Mouse (Mus musculus): Measurements from ENCODE around the gene Snrpa. TPM values are rescaled to one million over a fixed set of nuclear protein-coding genes. Genes with fewer than 3 reads are reported as not detected.

Snrpa gene
- polyA plus RNA-seq, 1 experiment from 2014 or later, result 254 TPM

- H3K4me1 ChIP-seq, result peaks cover 50% of the 10 kb centered on the region
- 3% methylated on average over 10 of the region's 10 CpGs for WGBS
Measured at GRCm38 (mm10) chr7:27227676-27228075, 31.6 kb upstream of the Snrpa start.

GRCm38 (mm10) chr7:27227276-27227675, 31.2 kb upstream of the Snrpa start:
- peaks cover 47% of the 10 kb centered on the region for H3K4me1 ChIP-seq
- H3K9ac ChIP-seq, result peak overlapping the region; percentile 87
- H3K36me3 ChIP-seq, result no peaks in the 10 kb centered on the region
- H3K27me3 ChIP-seq, result no peaks in the 10 kb centered on the region
- H3K9me3 ChIP-seq (replicated peaks), result no peaks in the 10 kb centered on the region
- H3K4me3 ChIP-seq, result peak overlapping the region; percentile 91
- H3K4me2 ChIP-seq (replicated peaks), result peak overlapping the region; percentile 90
- ATAC-seq (ENCODE audit: low FRiP score), result no peak
- no peak overlapping the region for H3K27ac ChIP-seq
- WGBS, result 31% methylated on average over 9 of the region's 9 CpGs

More at GRCm38 (mm10) chr7:27227676-27228075, 31.6 kb upstream of the Snrpa start:
- ATAC-seq (ENCODE audit: low FRiP score), result peak; percentile 15
- H3K9me3 ChIP-seq (replicated peaks), result no peaks in the 10 kb centered on the region
- peak overlapping the region; percentile 91 for H3K4me3 ChIP-seq
- H3K27me3 ChIP-seq, result no peaks in the 10 kb centered on the region
- H3K27ac ChIP-seq, result peak overlapping the region; percentile 89
- H3K4me2 ChIP-seq (replicated peaks), result peak overlapping the region; percentile 90
- peak overlapping the region; percentile 87 for H3K9ac ChIP-seq
- no peaks in the 10 kb centered on the region for H3K36me3 ChIP-seq

GRCm38 (mm10) chr7:27224877-27225575, 29.0 kb upstream of the Snrpa start:
- peak overlapping the region; percentile 90 for H3K4me2 ChIP-seq (replicated peaks)
- no peak for ATAC-seq (ENCODE audit: low FRiP score)

DNA sequence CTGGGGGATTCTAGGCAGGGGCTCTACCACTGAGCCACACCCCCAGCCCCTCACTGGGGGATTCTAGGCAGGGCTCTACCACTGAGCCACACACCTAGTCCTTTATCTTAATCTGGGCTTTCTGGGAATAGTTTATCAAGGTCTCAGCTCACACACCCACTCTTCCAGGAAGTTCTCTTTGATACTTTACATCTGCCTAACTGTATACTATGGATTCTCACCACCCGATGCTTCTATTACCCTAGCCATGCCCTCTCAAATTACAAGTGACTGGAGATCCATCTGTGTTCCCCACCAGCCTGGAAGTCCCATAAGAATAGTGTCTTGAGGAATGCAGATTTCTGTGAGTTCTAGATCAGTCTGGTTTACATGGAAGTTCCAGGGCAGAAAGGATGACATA, 26.5 kb upstream of the Snrpa start:
- peaks cover 17% of the 10 kb centered on the region for H3K36me3 ChIP-seq
- H3K4me3 ChIP-seq, result no peak overlapping the region
- H3K4me1 ChIP-seq, result peaks cover 41% of the 10 kb centered on the region
- 83% methylated on average over 1 of the region's 1 CpGs for WGBS
- no peaks in the 10 kb centered on the region for H3K27me3 ChIP-seq
- H3K27ac ChIP-seq, result no peak overlapping the region
- ATAC-seq (ENCODE audit: low FRiP score), result no peak
- H3K9me3 ChIP-seq (replicated peaks), result no peaks in the 10 kb centered on the region
- H3K4me2 ChIP-seq (replicated peaks), result no peak overlapping the region
- no peak overlapping the region for H3K9ac ChIP-seq

More at GRCm38 (mm10) chr7:27224877-27225575, 29.0 kb upstream of the Snrpa start:
- Histone ChIP-seq H3K36me3 (peaks cover 1% of the 10 kb centered on the region; the same call in 1 of the 2 replicates), H3K27me3 (no peaks in the 10 kb centered on the region), H3K9me3 (replicated peaks) (no peaks in the 10 kb centered on the region), H3K4me3 (0 out of 2 replicates have a peak overlapping the region, but pooled peaks have one; percentile 2), H3K9ac (peak overlapping the region; percentile 87), H3K27ac (no peak overlapping the region), H3K4me1 (peaks cover 47% of the 10 kb centered on the region)
- 81% methylated on average over 11 of the region's 11 CpGs for WGBS

DNA sequence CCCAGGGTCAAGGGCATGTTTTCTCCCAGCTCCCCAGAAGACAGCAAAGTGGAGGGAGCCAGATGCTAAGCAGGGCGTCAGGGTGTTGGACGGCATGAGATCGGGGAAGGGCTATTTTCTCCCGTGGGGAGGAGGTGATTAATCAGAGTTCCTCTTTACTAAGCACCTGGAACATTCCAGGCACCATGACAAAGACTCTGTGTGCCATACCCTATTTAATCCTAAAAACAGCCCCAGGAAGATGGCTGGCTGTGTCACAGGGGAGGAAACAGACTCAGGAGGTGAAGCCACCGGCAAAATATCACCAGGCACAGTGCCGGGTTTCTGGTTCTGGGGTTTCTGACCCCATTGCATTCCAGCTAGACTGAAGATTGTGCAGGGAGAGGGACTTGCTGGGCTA, 25.9 kb upstream of the Snrpa start:
- Histone ChIP-seq H3K4me3 (no peak overlapping the region), H3K9ac (no peak overlapping the region; the same call in 1 of the 2 replicates), H3K27me3 (no peaks in the 10 kb centered on the region), H3K27ac (no peak overlapping the region), H3K9me3 (replicated peaks) (no peaks in the 10 kb centered on the region), H3K4me2 (replicated peaks) (no peak overlapping the region), H3K4me1 (peaks cover 35% of the 10 kb centered on the region), H3K36me3 (peaks cover 23% of the 10 kb centered on the region)
- WGBS, result 88% methylated on average over 6 of the region's 6 CpGs
- no peak for ATAC-seq (ENCODE audit: low FRiP score)

- Histone ChIP-seq H3K4me3 (no peak overlapping the region), H3K27me3 (no peaks in the 10 kb centered on the region), H3K9me3 (replicated peaks) (no peaks in the 10 kb centered on the region), H3K36me3 (peaks cover 27% of the 10 kb centered on the region), H3K9ac (no peak overlapping the region), H3K4me1 (peaks cover 15% of the 10 kb centered on the region), H3K4me2 (replicated peaks) (no peak overlapping the region), H3K27ac (no peak overlapping the region)
- ATAC-seq (ENCODE audit: low FRiP score), result no peak
- 58% methylated on average over 11 of the region's 11 CpGs for WGBS
Measured at GRCm38 (mm10) chr7:27219937-27220336, 23.9 kb upstream of the Snrpa start.

GRCm38 (mm10) chr7:27218586-27218985, 22.5 kb upstream of the Snrpa start:
- no peak overlapping the region for H3K9ac ChIP-seq
- H3K27me3 ChIP-seq, result no peaks in the 10 kb centered on the region
- H3K4me2 ChIP-seq (replicated peaks), result no peak overlapping the region
- no peak overlapping the region for H3K4me3 ChIP-seq
- no peak for ATAC-seq (ENCODE audit: low FRiP score)
- H3K27ac ChIP-seq, result no peak overlapping the region
- H3K4me1 ChIP-seq, result peaks cover 2% of the 10 kb centered on the region; the same call in 1 of the 2 replicates
- WGBS, result 85% methylated on average over 7 of the region's 7 CpGs
- peaks cover 37% of the 10 kb centered on the region for H3K36me3 ChIP-seq
- no peaks in the 10 kb centered on the region for H3K9me3 ChIP-seq (replicated peaks)

DNA sequence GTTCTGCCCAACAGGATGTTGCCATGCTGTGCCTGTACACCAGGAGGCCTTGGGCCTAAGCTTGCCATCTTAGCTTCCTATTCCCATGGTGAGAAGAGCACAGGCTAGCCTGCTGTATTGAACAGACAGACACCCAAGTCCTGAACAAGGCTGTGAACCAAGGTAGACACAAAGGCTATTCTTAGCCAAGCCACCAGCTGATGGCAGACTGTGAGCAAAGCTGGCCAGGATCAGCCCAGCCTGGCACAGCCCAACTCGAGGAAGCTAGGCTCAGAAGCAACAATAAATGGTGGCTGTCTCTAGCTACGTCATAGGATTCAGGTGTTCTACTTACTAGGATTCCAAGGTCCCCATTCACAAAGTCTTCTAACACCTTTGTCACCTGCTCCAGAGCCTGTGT, 16.6 kb upstream of the Snrpa start:
- ATAC-seq (ENCODE audit: low FRiP score), result no peak
- H3K4me1 ChIP-seq, result no peaks in the 10 kb centered on the region
- peaks cover 73% of the 10 kb centered on the region for H3K36me3 ChIP-seq
- H3K4me3 ChIP-seq, result no peak overlapping the region
- no peak overlapping the region for H3K4me2 ChIP-seq (replicated peaks)
- H3K27ac ChIP-seq, result no peak overlapping the region
- no peaks in the 10 kb centered on the region for H3K27me3 ChIP-seq
- H3K9me3 ChIP-seq (replicated peaks), result no peaks in the 10 kb centered on the region
- H3K9ac ChIP-seq, result no peak overlapping the region
- 91% methylated on average over 2 of the region's 2 CpGs for WGBS

- H3K9ac ChIP-seq, result no peak overlapping the region
- 94% methylated on average over 8 of the region's 8 CpGs for WGBS
- no peak for ATAC-seq (ENCODE audit: low FRiP score)
- no peak overlapping the region for H3K4me2 ChIP-seq (replicated peaks)
- H3K27ac ChIP-seq, result no peak overlapping the region
- H3K4me1 ChIP-seq, result no peaks in the 10 kb centered on the region
- H3K4me3 ChIP-seq, result no peak overlapping the region
- no peaks in the 10 kb centered on the region for H3K9me3 ChIP-seq (replicated peaks)
- peaks cover 58% of the 10 kb centered on the region for H3K36me3 ChIP-seq
- no peaks in the 10 kb centered on the region for H3K27me3 ChIP-seq
Measured at GRCm38 (mm10) chr7:27203730-27204449, 7.8 kb upstream of the Snrpa start.

DNA sequence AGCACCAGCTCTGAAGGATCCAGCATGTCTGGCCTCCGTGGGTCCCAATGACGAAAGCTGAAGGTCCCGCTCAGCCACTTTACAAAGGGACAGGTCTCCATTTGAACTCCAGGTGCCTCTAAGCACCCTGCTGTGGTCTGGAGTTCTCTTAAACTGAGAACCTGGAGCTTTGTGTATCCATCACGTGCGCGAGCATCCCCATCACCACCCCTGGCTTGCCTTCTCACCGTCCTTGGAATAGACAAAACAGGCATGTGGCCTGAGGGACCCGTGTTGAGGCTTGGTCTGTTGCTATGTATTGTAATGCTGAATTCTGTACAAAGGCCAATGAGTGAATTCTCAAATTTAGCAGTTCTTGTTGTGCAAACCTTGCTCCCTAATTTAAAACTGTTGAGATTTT, 2.7 kb upstream of the Snrpa start:
- no peaks in the 10 kb centered on the region for H3K9me3 ChIP-seq (replicated peaks)
- H3K4me3 ChIP-seq, result no peak overlapping the region
- no peak overlapping the region for H3K9ac ChIP-seq
- ATAC-seq (ENCODE audit: low FRiP score), result no peak
- H3K36me3 ChIP-seq, result peaks cover 30% of the 10 kb centered on the region
- H3K4me2 ChIP-seq (replicated peaks), result no peak overlapping the region
- no peak overlapping the region for H3K27ac ChIP-seq
- H3K4me1 ChIP-seq, result peaks cover 15% of the 10 kb centered on the region
- H3K27me3 ChIP-seq, result no peaks in the 10 kb centered on the region
- WGBS, result 95% methylated on average over 8 of the region's 8 CpGs

- ATAC-seq (ENCODE audit: low FRiP score), result no peak
- H3K27ac ChIP-seq, result no peak overlapping the region
Measured at GRCm38 (mm10) chr7:27198355-27198754, 2.3 kb upstream of the Snrpa start.

DNA sequence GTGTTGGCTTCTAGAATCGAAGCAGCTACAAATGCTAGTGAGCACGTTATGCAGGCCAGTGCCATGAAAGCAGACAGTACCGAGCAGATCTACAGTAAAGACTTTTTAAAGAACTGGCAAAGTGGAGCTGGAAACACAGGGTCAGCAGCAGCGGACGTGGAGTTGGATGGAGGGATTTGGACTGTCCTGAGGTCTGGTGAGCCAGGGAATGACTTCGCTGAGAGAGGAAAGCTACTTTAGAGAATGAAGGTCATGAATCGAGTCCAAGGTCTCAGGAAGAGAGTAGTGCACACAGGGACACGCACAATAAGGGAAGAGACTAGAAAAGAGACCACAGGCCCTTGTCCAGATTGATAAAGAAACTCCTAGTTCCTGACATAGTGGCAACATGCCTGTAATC, 1.6 kb upstream of the Snrpa start:
- H3K27ac ChIP-seq, result no peak overlapping the region
- no peak overlapping the region for H3K4me3 ChIP-seq
- no peak overlapping the region for H3K4me2 ChIP-seq (replicated peaks)
- H3K36me3 ChIP-seq, result peaks cover 30% of the 10 kb centered on the region
- WGBS, result 91% methylated on average over 8 of the region's 8 CpGs
- no peak overlapping the region for H3K9ac ChIP-seq
- H3K9me3 ChIP-seq (replicated peaks), result no peaks in the 10 kb centered on the region
- H3K27me3 ChIP-seq, result no peaks in the 10 kb centered on the region
- ATAC-seq (ENCODE audit: low FRiP score), result no peak
- H3K4me1 ChIP-seq, result peaks cover 21% of the 10 kb centered on the region

More at GRCm38 (mm10) chr7:27198355-27198754, 2.3 kb upstream of the Snrpa start:
- no peaks in the 10 kb centered on the region for H3K27me3 ChIP-seq
- no peak overlapping the region for H3K4me2 ChIP-seq (replicated peaks)
- peaks cover 19% of the 10 kb centered on the region for H3K4me1 ChIP-seq
- H3K9me3 ChIP-seq (replicated peaks), result no peaks in the 10 kb centered on the region
- no peak overlapping the region for H3K9ac ChIP-seq
- H3K4me3 ChIP-seq, result no peak overlapping the region
- peaks cover 30% of the 10 kb centered on the region for H3K36me3 ChIP-seq
